Mouse (Mus musculus): Measurements from ENCODE around the gene Pcid2.

DNA sequence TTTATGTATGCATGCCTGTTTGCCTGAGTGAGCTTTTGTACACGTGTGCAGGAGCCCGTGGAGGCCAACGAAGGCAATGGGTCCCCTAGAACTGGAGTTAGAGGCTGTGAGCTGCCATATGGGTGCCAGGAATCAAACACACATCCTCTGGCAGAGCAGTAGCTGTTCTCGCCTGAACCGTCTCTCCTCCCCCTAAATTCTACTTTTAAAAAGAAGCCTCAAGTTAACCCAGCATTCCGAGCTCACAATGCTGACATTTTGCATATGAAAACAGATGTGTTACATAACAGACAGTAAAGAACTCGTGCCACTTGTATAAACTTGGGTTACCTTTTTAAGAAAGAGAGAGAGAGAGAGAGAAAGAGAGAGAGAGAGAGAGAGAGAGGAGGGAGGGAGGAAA lies 27.7 kb downstream of the Pcid2 start:
- no peak for TF ChIP-seq CTCF (IDR thresholded peaks at IDR 0.05; ENCODE audit: borderline replicate concordance, extremely low read depth, insufficient read depth, insufficient read length)
- TF ChIP-seq POLR2A (IDR thresholded peaks at IDR 0.05; ENCODE audit: borderline replicate concordance, extremely low read depth, insufficient read depth, insufficient read length, poor library complexity, severe bottlenecking) = no peak
